Mouse (Mus musculus) forebrain, postnatal 0 days (tissue): Measurements from ENCODE around the gene Olfr1377. TPM values are rescaled to one million over a fixed set of nuclear protein-coding genes. Genes with fewer than 3 reads are reported as not detected.
A peak's percentile ranks its signal among the peaks of the same experiment; 100 is the strongest.
"Not testable (repeated sequence)": the region's sequence is repeated elsewhere in the genome, so short reads cannot be mapped to it uniquely, and the experiment has no call there.

Experiments used
- ATAC-seq: fragments of 200-750 bp; cut with Nextera tagmentation; 2 replicates; pipeline ENCODE4 v1.8.0; 2017; ENCODE audit warnings: mild to moderate bottlenecking, moderate library complexity
- DNase-seq: peaks from one replicate; pipeline ENCODE4 v3.0.0-alpha.2; 2015
- H3K27ac ChIP-seq: fragments of 300-500 bp; sonication (generic); 2 replicates; pipeline ENCODE4 v1.5.1; 2014; ENCODE audit warnings: low read depth, mild to moderate bottlenecking, antibody characterized with exemption, low read length, moderate library complexity, mixed read lengths
- H3K27me3 ChIP-seq: fragments of 300-500 bp; sonication (generic); 2 replicates; pipeline ENCODE4 v1.6.1; 2014; ENCODE audit warnings: mild to moderate bottlenecking, low read length, mixed read lengths; ENCODE audit not compliant: insufficient read depth
- H3K36me3 ChIP-seq: fragments of 300-500 bp; sonication (generic); 2 replicates; pipeline ENCODE4 v1.6.1; 2014; ENCODE audit warnings: mild to moderate bottlenecking, moderate library complexity; ENCODE audit not compliant: insufficient read depth
- H3K4me1 ChIP-seq: fragments of 300-500 bp; sonication (generic); 2 replicates; pipeline ENCODE4 v1.6.1; 2014; ENCODE audit warnings: antibody characterized with exemption; ENCODE audit not compliant: insufficient read depth
- H3K4me2 ChIP-seq: fragments of 300-500 bp; sonication (generic); 2 replicates; pipeline ENCODE4 v1.6.1; 2014; ENCODE audit warnings: low read depth, mild to moderate bottlenecking, moderate library complexity
- H3K4me3 ChIP-seq: fragments of 300-500 bp; sonication (generic); 2 replicates; pipeline ENCODE4 v1.5.1; 2014; ENCODE audit warnings: low read depth, low read length, mixed read lengths
- H3K9ac ChIP-seq: fragments of 300-500 bp; sonication (generic); 2 replicates; pipeline ENCODE4 v1.6.1; 2014; ENCODE audit warnings: mild to moderate bottlenecking
- H3K9me3 ChIP-seq: fragments of 300-500 bp; sonication (generic); 2 replicates; pipeline ENCODE4 v1.6.1; 2016; ENCODE audit warnings: low read length
- CTCF ChIP-seq: sonication (generic); IDR thresholded peaks from 2 replicates; pipeline ENCODE4 v1.5.1; 2016; ENCODE audit warnings: antibody characterized with exemption, control low read depth, low read depth
- WGBS: fragments of 180-500 bp; shearing (Covaris S2); extraction: QIAGEN DNeasy Blood & Tissue Kit; methylation state at CpG from one replicate; pipeline ENCODE4 v1.1.7; 2014; 5-methylcytosine and 5-hydroxymethylcytosine counted together
- polyA plus RNA-seq: library from polyadenylated mRNA; unstranded; fragments of >200 nt; fragmentation: Nextera tagmentation; extraction: Ambion mirVana; gene quantifications from 2 replicates; pipeline ENCODE4 v1.2.1, GENCODE M21; 2015
- total RNA-seq: library from RNA; depleted of rRNA; stranded (reverse); fragments of >200 nt; gene quantifications from 2 replicates; pipeline ENCODE4 v1.2.3, GENCODE M21; 2014; rRNA removed

Olfr1377 gene
- total and polyA plus RNA-seq, 2 experiments from 2014 or later: not detected

GRCm38 (mm10) chr11:51030225-51030624, 48.5 kb downstream of the Olfr1377 start:
- ATAC-seq (no peak), DNase-seq (no peak)
- Histone ChIP-seq H3K27me3 (no peaks in the 10 kb centered on the region), H3K4me2 (no peak overlapping the region), H3K9ac (no peak overlapping the region), H3K4me3 (no peak overlapping the region), H3K36me3 (no peaks in the 10 kb centered on the region), H3K4me1 (no peaks in the 10 kb centered on the region), H3K27ac (no peak overlapping the region), H3K9me3 (no peaks in the 10 kb centered on the region)
- WGBS: 80% methylated on average over 2 of the region's 2 CpGs
- no peak for TF ChIP-seq CTCF

GRCm38 (mm10) chr11:51032851-51033250, 51.1 kb downstream of the Olfr1377 start:
- H3K9me3 ChIP-seq: no peaks in the 10 kb centered on the region
- no peak overlapping the region for H3K9ac ChIP-seq
- H3K36me3 ChIP-seq: no peaks in the 10 kb centered on the region
- H3K4me2 ChIP-seq: no peak overlapping the region
- WGBS: 8% methylated on average over 1 of the region's 1 CpGs
- no peak for ATAC-seq
- DNase-seq: peak; percentile 76
- H3K4me1 ChIP-seq: no peaks in the 10 kb centered on the region
- H3K27me3 ChIP-seq: no peaks in the 10 kb centered on the region
- peak; percentile 94 for TF ChIP-seq CTCF
- H3K4me3 ChIP-seq: no peak overlapping the region
- H3K27ac ChIP-seq: no peak overlapping the region

- H3K4me1 ChIP-seq, H3K27ac ChIP-seq, H3K27me3 ChIP-seq, DNase-seq, H3K9me3 ChIP-seq, H3K4me3 ChIP-seq, H3K4me2 ChIP-seq, ATAC-seq, H3K9ac ChIP-seq, H3K36me3 ChIP-seq: not testable (repeated sequence)
Observed at GRCm38 (mm10) chr11:51034141-51034540, 52.4 kb downstream of the Olfr1377 start.

GRCm38 (mm10) chr11:51035951-51036350, 54.2 kb downstream of the Olfr1377 start:
- ATAC-seq (no peak), DNase-seq (no peak)
- no peak for TF ChIP-seq CTCF
- Histone ChIP-seq H3K27me3 (no peaks in the 10 kb centered on the region), H3K4me1 (no peaks in the 10 kb centered on the region), H3K4me3 (no peak overlapping the region), H3K9ac (no peak overlapping the region), H3K9me3 (no peaks in the 10 kb centered on the region), H3K36me3 (no peaks in the 10 kb centered on the region), H3K4me2 (no peak overlapping the region), H3K27ac (no peak overlapping the region)
- WGBS: 88% methylated on average over 2 of the region's 2 CpGs

Other genes starting within 250 kb of the Olfr1377 start
- 42.7 and 46.6 TPM in 2 replicates for gene Zfp354c, start 154.2 kb upstream of the Olfr1377 start, total RNA-seq
- 27.1 and 35.1 TPM in 2 replicates for gene Zfp354c, start 154.2 kb upstream of the Olfr1377 start, polyA plus RNA-seq
- 3.5 and 5.9 TPM in 2 replicates for gene Zfp879, start 140.4 kb upstream of the Olfr1377 start, total RNA-seq
- 1.1 and 1.6 TPM in 2 replicates for gene Zfp879, start 140.4 kb upstream of the Olfr1377 start, polyA plus RNA-seq
- gene Grm6, start 131.3 kb upstream of the Olfr1377 start, total RNA-seq: not detected in 2 replicates
- gene Grm6, start 131.3 kb upstream of the Olfr1377 start, polyA plus RNA-seq: not detected in 2 replicates
- gene Zfp454, start 94.3 kb upstream of the Olfr1377 start, total RNA-seq: 8.2 and 8.4 TPM in 2 replicates
- gene Zfp454, start 94.3 kb upstream of the Olfr1377 start, polyA plus RNA-seq: 7.7 and 8.7 TPM in 2 replicates
- 39.8 and 39.9 TPM in 2 replicates for gene Zfp2, start 65.8 kb upstream of the Olfr1377 start, total RNA-seq
- 29.5 and 35.2 TPM in 2 replicates for gene Zfp2, start 65.8 kb upstream of the Olfr1377 start, polyA plus RNA-seq
- gene Zfp354b, start 50.3 kb upstream of the Olfr1377 start, total RNA-seq: 4.6 and 5.0 TPM in 2 replicates
- 2.1 and 2.3 TPM in 2 replicates for gene Zfp354b, start 50.3 kb upstream of the Olfr1377 start, polyA plus RNA-seq
- gene 4933414I15Rik, start 38.2 kb upstream of the Olfr1377 start, total RNA-seq: not detected in 2 replicates
- gene 4933414I15Rik, start 38.2 kb upstream of the Olfr1377 start, polyA plus RNA-seq: not detected in 2 replicates
- 0.38 TPM in 1 of 2 replicates, not detected in the other for gene Prop1, start 28.2 kb upstream of the Olfr1377 start, total RNA-seq
- gene Prop1, start 28.2 kb upstream of the Olfr1377 start, polyA plus RNA-seq: not detected in 2 replicates
- not detected in 2 replicates for gene Olfr1378, start 15.4 kb upstream of the Olfr1377 start, total RNA-seq
- gene Olfr1378, start 15.4 kb upstream of the Olfr1377 start, polyA plus RNA-seq: not detected in 2 replicates
- gene Olfr51, start 21.6 kb downstream of the Olfr1377 start, total RNA-seq: not detected in 2 replicates
- not detected in 2 replicates for gene Olfr51, start 21.6 kb downstream of the Olfr1377 start, polyA plus RNA-seq
- gene Olfr54, start 32.3 kb downstream of the Olfr1377 start, total RNA-seq: not detected in 2 replicates
- not detected in 2 replicates for gene Olfr54, start 32.3 kb downstream of the Olfr1377 start, polyA plus RNA-seq
- gene Olfr1375, start 66.1 kb downstream of the Olfr1377 start, total RNA-seq: not detected in 2 replicates
- gene Olfr1375, start 66.1 kb downstream of the Olfr1377 start, polyA plus RNA-seq: not detected in 2 replicates
- 13.3 and 20.4 TPM in 2 replicates for gene Zfp354a, start 77.3 kb downstream of the Olfr1377 start, total RNA-seq
- 7.0 and 9.8 TPM in 2 replicates for gene Zfp354a, start 77.3 kb downstream of the Olfr1377 start, polyA plus RNA-seq
- not detected in 2 replicates for gene Gm12569, start 238.5 kb downstream of the Olfr1377 start, total RNA-seq
- gene Gm12569, start 238.5 kb downstream of the Olfr1377 start, polyA plus RNA-seq: not detected in 2 replicates